Mouse (Mus musculus) ES-Bruce4 (cell line): Measurements from ENCODE around the gene Adk. TPM values are rescaled to one million over a fixed set of nuclear protein-coding genes. Genes with fewer than 3 reads are reported as not detected.

Source experiments
- H3K27ac ChIP-seq: 2 replicates; pipeline ENCODE4 v1.5.1; 2012; ENCODE audit warnings: low read length, inconsistent platforms; ENCODE audit not compliant: insufficient read depth
- H3K27me3 ChIP-seq: 2 replicates; pipeline ENCODE4 v1.6.1; 2012; ENCODE audit warnings: mild to moderate bottlenecking, low read length, inconsistent platforms; ENCODE audit not compliant: control insufficient read depth, poor library complexity, insufficient read depth, severe bottlenecking
- H3K36me3 ChIP-seq: 2 replicates; pipeline ENCODE4 v1.6.1; 2012; ENCODE audit warnings: inconsistent platforms, mild to moderate bottlenecking, low read length, moderate library complexity; ENCODE audit not compliant: control insufficient read depth, poor library complexity, insufficient read depth, severe bottlenecking
- H3K4me1 ChIP-seq: one replicate; pipeline ENCODE4 v1.8.1; 2011; ENCODE audit warnings: low read length; ENCODE audit not compliant: control insufficient read depth, insufficient read depth
- H3K4me3 ChIP-seq: 2 replicates; pipeline ENCODE4 v1.5.1; 2011; ENCODE audit warnings: low read depth, mild to moderate bottlenecking, low read length
- H3K9ac ChIP-seq: 2 replicates; pipeline ENCODE4 v1.6.1; 2012; ENCODE audit warnings: low read depth, mild to moderate bottlenecking, inconsistent platforms; ENCODE audit not compliant: poor library complexity, severe bottlenecking
- H3K9me3 ChIP-seq: replicated peaks from 2 replicates; pipeline ENCODE4 v1.6.1; 2012; ENCODE audit warnings: mild to moderate bottlenecking, low read length, inconsistent platforms; ENCODE audit not compliant: control insufficient read depth, poor library complexity, insufficient read depth, severe bottlenecking
- CTCF ChIP-seq: IDR thresholded peaks from one replicate; pipeline ENCODE4 v1.8.1; 2011; ENCODE audit warnings: low read depth, low read length
- EP300 ChIP-seq: IDR thresholded peaks from 2 replicates; pipeline ENCODE4 v1.6.1; 2011; ENCODE audit warnings: low read depth, low read length; ENCODE audit not compliant: insufficient read depth
- POLR2A ChIP-seq: IDR thresholded peaks from one replicate; pipeline ENCODE4 v1.8.1; 2011; ENCODE audit warnings: low read length; ENCODE audit not compliant: insufficient read depth
- polyA plus RNA-seq: library from polyadenylated mRNA; stranded (reverse); fragments of >200 nt; gene quantifications from 2 replicates; pipeline ENCODE4 v1.2.4, GENCODE M21; 2011; ENCODE audit warnings: low read depth; ENCODE audit not compliant: missing spikeins, insufficient read depth, insufficient read length

Adk gene
- polyA plus RNA-seq, 1 experiment: 110 TPM

- TF ChIP-seq EP300: no peak
- no peak for TF ChIP-seq POLR2A
- no peak for TF ChIP-seq CTCF
- Histone ChIP-seq H3K4me3 (no peak overlapping the region), H3K36me3 (peaks cover 11% of the 10 kb centered on the region)
Measured at GRCm38 (mm10) chr14:21029025-21029659, 23.2 kb upstream of the Adk start.

GRCm38 (mm10) chr14:21031783-21032511 lies 20.4 kb upstream of the Adk start:
- Histone ChIP-seq H3K27ac (no peak overlapping the region), H3K4me3 (no peak overlapping the region), H3K4me1 (no peaks in the 10 kb centered on the region), H3K9me3 (no peaks in the 10 kb centered on the region), H3K36me3 (peaks cover 24% of the 10 kb centered on the region), H3K27me3 (no peaks in the 10 kb centered on the region), H3K9ac (no peak overlapping the region)
- TF ChIP-seq POLR2A (no peak), EP300 (no peak), CTCF (no peak)

More at GRCm38 (mm10) chr14:21029025-21029659, 23.2 kb upstream of the Adk start:
- Histone ChIP-seq H3K27ac (no peak overlapping the region), H3K27me3 (no peaks in the 10 kb centered on the region), H3K9me3 (no peaks in the 10 kb centered on the region), H3K9ac (no peak overlapping the region), H3K4me1 (no peaks in the 10 kb centered on the region)

- TF ChIP-seq EP300 (no peak), POLR2A (no peak), CTCF (no peak)
- no peaks in the 10 kb centered on the region for H3K9me3 ChIP-seq
- no peak overlapping the region for H3K27ac ChIP-seq
- peaks cover 30% of the 10 kb centered on the region for H3K36me3 ChIP-seq
- no peak overlapping the region for H3K4me3 ChIP-seq
- H3K4me1 ChIP-seq: no peaks in the 10 kb centered on the region
- no peak overlapping the region for H3K9ac ChIP-seq
- no peaks in the 10 kb centered on the region for H3K27me3 ChIP-seq
Measured at GRCm38 (mm10) chr14:21034271-21034670, 18.1 kb upstream of the Adk start.

GRCm38 (mm10) chr14:21034791-21035190 lies 17.6 kb upstream of the Adk start:
- H3K9ac ChIP-seq: no peak overlapping the region
- no peaks in the 10 kb centered on the region for H3K9me3 ChIP-seq
- H3K36me3 ChIP-seq: peaks cover 35% of the 10 kb centered on the region
- TF ChIP-seq EP300 (no peak), CTCF (no peak), POLR2A (no peak)
- H3K27ac ChIP-seq: no peak overlapping the region
- no peaks in the 10 kb centered on the region for H3K4me1 ChIP-seq
- H3K27me3 ChIP-seq: no peaks in the 10 kb centered on the region
- no peak overlapping the region for H3K4me3 ChIP-seq

GRCm38 (mm10) chr14:21039077-21039476 lies 13.3 kb upstream of the Adk start:
- Histone ChIP-seq H3K27ac (no peak overlapping the region), H3K27me3 (no peaks in the 10 kb centered on the region), H3K36me3 (peaks cover 25% of the 10 kb centered on the region), H3K4me3 (no peak overlapping the region), H3K9ac (no peak overlapping the region), H3K9me3 (no peaks in the 10 kb centered on the region), H3K4me1 (no peaks in the 10 kb centered on the region)
- no peak for TF ChIP-seq CTCF

- no peaks in the 10 kb centered on the region for H3K4me1 ChIP-seq
- H3K36me3 ChIP-seq: peaks cover 21% of the 10 kb centered on the region
- no peak overlapping the region for H3K27ac ChIP-seq
- H3K9ac ChIP-seq: no peak overlapping the region
- H3K27me3 ChIP-seq: no peaks in the 10 kb centered on the region
- no peaks in the 10 kb centered on the region for H3K9me3 ChIP-seq
- TF ChIP-seq EP300: no peak
- H3K4me3 ChIP-seq: no peak overlapping the region
Measured at GRCm38 (mm10) chr14:21039623-21040022, 12.8 kb upstream of the Adk start.
